Mouse (Mus musculus): ENCODE measurements at regions not wholly inside any gene's neighbourhood (a gene's known extent, or its start where the extent isn't known, plus 50 kb on each side); places are given as distances from the start of the nearest gene placed in this dataset.

GRCm38 (mm10) chr8:57213066-57213465, 107.7 kb upstream of the Hand2 start:
- TF ChIP-seq CTCF (IDR thresholded peaks at IDR 0.05; ENCODE audit: control insufficient read depth, insufficient read depth, insufficient replicate concordance, low read depth, low read length), result no peak
- TF ChIP-seq POLR2A (IDR thresholded peaks at IDR 0.05; ENCODE audit: control insufficient read depth, low read depth, low read length), result no peak
